Mouse (Mus musculus) ES-E14 (cell line): Measurements from ENCODE around the gene As3mt. TPM values are rescaled to one million over a fixed set of nuclear protein-coding genes. Genes with fewer than 3 reads are reported as not detected.
A peak's percentile ranks its signal among the peaks of the same experiment; 100 is the strongest.
"Not testable (repeated sequence)": the region's sequence is repeated elsewhere in the genome, so short reads cannot be mapped to it uniquely, and the experiment has no call there.

Experiments
- DNase-seq: peaks from one replicate; pipeline ENCODE4 v3.0.0-alpha.2; 2013; ENCODE audit warnings: low read depth, low spot score
- H3K27ac ChIP-seq: 2 replicates; pipeline ENCODE4 v1.5.1; 2012; ENCODE audit warnings: low read depth, mild to moderate bottlenecking, low read length, moderate library complexity, mixed read lengths; ENCODE audit not compliant: poor library complexity, insufficient read depth, severe bottlenecking
- H3K36me3 ChIP-seq: 2 replicates; pipeline ENCODE4 v1.6.1; 2012; ENCODE audit warnings: mild to moderate bottlenecking, low read length, moderate library complexity, mixed read lengths; ENCODE audit not compliant: control insufficient read depth, poor library complexity, insufficient read depth, severe bottlenecking
- H3K4me1 ChIP-seq, 2 experiments: fragments of 150-350 bp in 1 of 2; sonication (generic) in 1 of 2; 2 replicates each; pipeline ENCODE4 v1.6.1; 2012; ENCODE audit warnings: low read length in 2 of 2, mild to moderate bottlenecking in 1 of 2, mixed read lengths in 1 of 2; ENCODE audit not compliant: control insufficient read depth in 2 of 2, insufficient read depth in 2 of 2, poor library complexity in 1 of 2
- H3K4me3 ChIP-seq, 2 experiments: fragments of 150-350 bp in 1 of 2; sonication (generic) in 1 of 2; 2 replicates each; pipeline ENCODE4 v1.5.1; 2012; ENCODE audit warnings: low read length in 2 of 2, low read depth in 1 of 2, mild to moderate bottlenecking in 1 of 2, mixed read lengths in 1 of 2; ENCODE audit not compliant: insufficient read depth in 1 of 2, poor library complexity in 1 of 2, severe bottlenecking in 1 of 2
- H3K9ac ChIP-seq: 2 replicates; pipeline ENCODE4 v1.6.1; 2012; ENCODE audit warnings: low read depth, mild to moderate bottlenecking, low read length, mixed read lengths; ENCODE audit not compliant: poor library complexity, insufficient read depth, severe bottlenecking
- H3K9me3 ChIP-seq: fragments of 150-350 bp; sonication (generic); 2 replicates; pipeline ENCODE4 v1.6.1; 2012; ENCODE audit warnings: low read depth, mild to moderate bottlenecking, low read length; ENCODE audit not compliant: control insufficient read depth, insufficient read depth
- CHD2 ChIP-seq: IDR thresholded peaks from 2 replicates; pipeline ENCODE4 v1.6.1; 2014; ENCODE audit warnings: mild to moderate bottlenecking, low read depth, low read length, inconsistent platforms
- HCFC1 ChIP-seq: IDR thresholded peaks from 2 replicates; pipeline ENCODE4 v1.6.1; 2012; ENCODE audit warnings: low read length, inconsistent platforms, borderline replicate concordance; ENCODE audit not compliant: insufficient read depth
- MAFK ChIP-seq: IDR thresholded peaks from 2 replicates; pipeline ENCODE4 v1.6.1; 2014; ENCODE audit warnings: mild to moderate bottlenecking, low read depth, low read length, inconsistent platforms; ENCODE audit not compliant: insufficient read depth
- ZC3H11A ChIP-seq: IDR thresholded peaks from 2 replicates; pipeline ENCODE4 v1.6.1; 2012; ENCODE audit warnings: low read depth, mild to moderate bottlenecking, inconsistent platforms, low read length, borderline replicate concordance
- ZNF384 ChIP-seq: IDR thresholded peaks from 2 replicates; pipeline ENCODE4 v1.6.1; 2012; ENCODE audit warnings: low read depth, low read length, inconsistent platforms
- in situ Hi-C, 2 experiments: fragments of 600-800 bp; cut with MboI; formaldehyde crosslinking; loops; one replicate each; pipeline ENCODE4 v1.15.1; 2025; ENCODE audit warnings: low sequenced_read_pairs in 2 of 2, inconsistent platforms in 1 of 2; ENCODE audit not compliant: unreplicated experiment in 2 of 2
- total RNA-seq: library from RNA; depleted of rRNA; stranded (reverse); fragments of 300-350 nt; gene quantifications from 2 replicates; pipeline ENCODE4 v1.2.3, GENCODE M21; 2012

Gene As3mt
- total RNA-seq, 1 experiment = 11.0 TPM

- in situ Hi-C loops = no loop called here
- DNase-seq = no peak
- H3K27ac ChIP-seq = no peak overlapping the region
- TF ChIP-seq ZC3H11A (no peak), HCFC1 (no peak), CHD2 (no peak), ZNF384 (no peak), MAFK (no peak)
- no peak overlapping the region for H3K9ac ChIP-seq
- no peaks in the 10 kb centered on the region; a peak in 1 of 4 replicates for H3K4me1 ChIP-seq
- H3K36me3 ChIP-seq = no peaks in the 10 kb centered on the region; the same call in 1 of the 2 replicates
- H3K4me3 ChIP-seq = no peak overlapping the region
- no peaks in the 10 kb centered on the region for H3K9me3 ChIP-seq
Observed at GRCm38 (mm10) chr19:46756221-46756620, 49.0 kb downstream of the As3mt start.

- H3K9ac ChIP-seq = no peak overlapping the region
- no peak overlapping the region for H3K27ac ChIP-seq
- H3K4me3 ChIP-seq = no peak overlapping the region
- DNase-seq = no peak
- H3K4me1 ChIP-seq = peaks cover under 1 to 5% of the 10 kb centered on the region in 2 experiments; a peak in 3 of 4 replicates
- no peaks in the 10 kb centered on the region for H3K36me3 ChIP-seq
- in situ Hi-C loops = no loop called here
- H3K9me3 ChIP-seq = no peaks in the 10 kb centered on the region
- TF ChIP-seq ZC3H11A = no peak
- no peak for TF ChIP-seq MAFK
- no peak for TF ChIP-seq HCFC1
- no peak for TF ChIP-seq CHD2
- no peak for TF ChIP-seq ZNF384
Observed at GRCm38 (mm10) chr19:46759096-46759495, 51.8 kb downstream of the As3mt start.

- in situ Hi-C loops = loop anchor here (5.0 to 10.0 kb wide), 3 partner anchors 105 to 225 kb away; no protein-coding TSS in a partner anchor
Observed at GRCm38 (mm10) chr19:46759909-46760308, 52.7 kb downstream of the As3mt start.

DNA sequence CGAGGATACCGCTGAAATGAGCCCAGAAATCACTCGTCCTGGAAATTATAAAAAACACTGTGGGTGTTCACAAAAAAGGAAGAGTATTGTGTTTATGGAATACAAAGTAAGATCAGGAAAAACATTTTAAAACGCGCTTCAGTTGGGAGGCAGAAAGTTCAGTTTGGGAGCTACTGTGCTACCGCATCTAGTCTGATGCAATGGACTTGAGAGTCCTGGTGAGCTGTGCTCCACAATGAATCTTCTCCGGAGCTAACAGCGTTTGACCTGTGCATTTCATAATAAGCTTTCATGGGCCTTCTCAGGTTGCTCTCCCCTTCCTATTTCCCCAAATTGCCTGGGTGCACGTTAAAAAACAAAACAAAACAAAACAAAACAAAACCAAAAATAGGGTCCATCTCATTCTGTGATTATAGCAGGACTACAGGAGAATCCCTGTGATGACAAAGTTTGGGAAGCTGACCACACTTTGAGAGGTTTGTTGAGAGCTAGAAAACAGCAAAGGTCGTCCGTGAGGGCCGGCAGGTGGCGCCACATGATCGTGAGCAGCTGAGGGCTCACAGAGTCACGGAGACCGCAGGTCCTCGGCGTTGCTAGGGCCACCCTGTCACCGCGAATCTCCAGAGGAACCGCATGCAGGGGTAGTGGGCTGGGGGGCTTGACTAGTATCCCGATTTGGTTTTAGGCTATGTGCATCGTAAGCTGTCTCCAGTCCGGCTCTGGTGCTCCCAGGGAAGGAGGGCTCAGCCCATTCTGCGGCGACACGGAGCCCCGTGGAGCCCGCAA is 53.3 kb downstream of the As3mt start:
- peak overlapping the region; percentile 45 for H3K9ac ChIP-seq

More at GRCm38 (mm10) chr19:46759909-46760308, 52.7 kb downstream of the As3mt start:
- DNase-seq, H3K27ac ChIP-seq, H3K4me1 ChIP-seq, H3K9me3 ChIP-seq, H3K4me3 ChIP-seq, H3K9ac ChIP-seq, H3K36me3 ChIP-seq: not testable (repeated sequence)

More for the DNA sequence above, 53.3 kb downstream of the As3mt start:
- DNase-seq = peak; percentile 86
- H3K4me3 ChIP-seq = peak overlapping the region; percentile 66 to 86
- peak overlapping the region; percentile 70; the same call in 1 of the 2 replicates for H3K27ac ChIP-seq
- in situ Hi-C loops = loop anchor here (5.0 to 10.0 kb wide), 3 partner anchors 104 to 224 kb away; no protein-coding TSS in a partner anchor
- TF ChIP-seq ZNF384 (no peak), ZC3H11A (peak; percentile 73; the same call in 1 of the 2 replicates), HCFC1 (peak; percentile 57; the same call in 1 of the 2 replicates)
- peaks cover 5 to 6% of the 10 kb centered on the region in 2 experiments; a peak in 3 of 4 replicates for H3K4me1 ChIP-seq
- H3K9me3 ChIP-seq = no peaks in the 10 kb centered on the region
- H3K36me3 ChIP-seq = no peaks in the 10 kb centered on the region
